Mouse (Mus musculus) gastrocnemius, postnatal 4 days (tissue): ENCODE data around the gene Dcaf10. TPM values are rescaled to one million over a fixed set of nuclear protein-coding genes. Genes with fewer than 3 reads are reported as not detected.
"Not testable (repeated sequence)": the region's sequence is repeated elsewhere in the genome, so short reads cannot be mapped to it uniquely, and the experiment has no call there.

ENCODE experiments used
- DNase-seq, 2 experiments: peaks; one replicate each; pipeline ENCODE4 v3.0.0; 2021 to 2022; ENCODE audit warnings: low spot score in 2 of 2, mixed read lengths in 2 of 2
- long read RNA-seq, 2 experiments: library from polyadenylated mRNA; stranded (forward); transcript quantifications; one replicate each; pipeline ENCODE4 v2.0.0; 2021
- total RNA-seq, 2 experiments: library from RNA; stranded (reverse); gene quantifications; 2 replicates each; pipeline ENCODE4 v1.2.3; 2021

The Dcaf10 gene
- total RNA-seq = 10 to 100 TPM; 20.1 to 23.0 TPM
- long read RNA-seq, experiment 1, full-length matches to known transcripts = 21 of 25 reads
- long read RNA-seq, experiment 1, partial matches to known transcripts = 1 of 25 reads
- long read RNA-seq, experiment 1, other reads (novel, unspliced or antisense) = 3 of 25 reads
- long read RNA-seq, experiment 2, full-length matches to known transcripts = 35 of 50 reads
- long read RNA-seq, experiment 2, partial matches to known transcripts = 1 of 50 reads
- long read RNA-seq, experiment 2, other reads (novel, unspliced or antisense) = 14 of 50 reads

DNA sequence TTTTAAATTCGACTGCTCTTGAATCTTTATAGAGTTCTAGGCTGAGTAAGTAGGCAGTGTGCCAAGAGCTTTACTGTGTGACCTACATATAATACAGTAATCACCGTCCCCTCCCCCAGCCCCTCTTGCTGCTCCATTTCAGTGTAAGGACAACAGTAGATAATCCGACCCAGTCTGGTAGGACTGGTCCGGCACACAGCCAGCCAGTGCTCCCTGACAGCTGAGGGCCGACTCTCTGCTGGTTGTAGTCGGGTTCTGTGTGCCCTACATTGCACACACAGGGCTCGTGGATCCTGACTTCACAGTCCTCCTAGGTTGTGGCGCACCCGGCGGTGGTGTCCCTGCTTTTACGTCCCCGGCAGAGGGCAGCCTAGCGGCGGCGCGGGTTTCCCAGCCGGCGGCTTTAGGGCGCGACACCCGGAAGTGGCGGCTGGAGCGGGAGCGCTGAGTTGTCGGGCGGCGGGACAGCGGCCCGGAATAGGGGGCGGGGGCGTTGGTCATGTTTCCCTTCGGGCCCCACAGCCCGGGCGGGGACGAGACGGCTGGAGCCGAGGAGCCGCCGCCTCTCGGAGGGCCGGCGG lies at the start of gene Dcaf10:
Gene Dcaf10 (plus strand): TSS at position 433 of the 581 bp plus-strand sequence.
- DNase-seq = peak; percentile 96

DNA sequence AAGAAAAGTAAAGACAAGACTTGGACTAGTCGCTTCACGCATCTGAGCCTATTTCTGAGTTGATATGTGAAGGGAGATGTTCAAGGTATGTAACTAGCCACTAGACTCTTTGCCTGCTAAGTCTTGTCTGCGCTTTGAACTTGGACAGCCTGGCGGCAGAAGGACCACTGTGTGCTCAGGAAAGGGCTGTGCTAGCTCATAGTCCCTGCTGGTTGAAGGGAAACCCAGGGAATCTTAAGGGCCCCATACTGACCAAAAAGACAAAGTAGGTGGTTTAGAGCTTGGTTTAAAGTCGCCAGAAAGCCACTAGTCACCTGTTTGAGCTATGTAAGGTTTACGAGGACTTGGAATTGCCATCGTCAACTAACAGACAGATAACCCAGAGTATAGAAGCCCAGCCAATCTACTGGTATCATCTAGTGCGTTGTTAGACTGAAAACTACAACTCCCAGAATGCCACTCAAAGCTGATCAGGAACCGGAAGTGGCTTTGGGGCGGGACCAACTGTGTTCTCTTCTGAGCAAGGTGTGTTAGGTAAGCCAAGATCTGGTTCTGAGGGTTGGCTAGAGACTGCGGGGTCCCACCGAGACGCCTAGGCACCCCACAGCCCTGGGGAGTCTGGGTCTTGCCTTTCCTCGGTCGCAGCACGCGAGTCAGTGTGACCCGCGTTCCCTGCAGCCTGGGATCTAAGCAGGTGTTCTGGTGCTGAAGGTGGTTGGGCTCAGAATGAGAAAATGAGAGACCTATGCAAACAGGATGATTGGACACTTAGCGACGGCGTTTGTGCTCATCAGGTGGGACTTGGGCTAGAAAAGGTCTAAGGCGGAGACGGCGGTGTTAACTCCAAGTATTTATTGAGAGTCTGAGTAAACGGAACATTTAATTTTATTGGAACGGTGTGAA lies 45.0 kb upstream of the Dcaf10 start, which contains the start of gene Trmt10b:
Gene Trmt10b (plus strand): TSS at position 466 of the 903 bp plus-strand sequence.
- DNase-seq = peak in 1 of 2 experiments; percentile 52

DNA sequence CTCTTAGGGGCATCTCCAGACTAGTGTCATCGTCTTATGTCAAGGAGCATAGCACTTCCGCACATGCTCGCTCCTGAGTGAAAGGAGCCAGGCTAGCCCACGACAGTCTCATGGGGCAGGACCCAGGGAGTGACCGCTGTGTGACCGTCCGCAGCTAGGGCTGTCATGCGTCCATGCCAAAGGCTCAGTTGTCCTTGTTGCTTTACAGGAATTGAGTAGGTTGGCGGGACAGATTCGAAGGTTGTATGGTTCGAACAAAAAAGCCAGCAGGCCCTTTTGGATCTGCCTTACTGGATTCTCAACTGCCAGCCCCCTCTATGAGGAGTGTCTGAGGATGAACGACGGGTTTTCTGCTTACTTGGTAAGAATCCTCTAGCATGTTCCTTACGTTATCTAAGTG lies 36.4 kb upstream of the Dcaf10 start:
- DNase-seq = no peak

DNA sequence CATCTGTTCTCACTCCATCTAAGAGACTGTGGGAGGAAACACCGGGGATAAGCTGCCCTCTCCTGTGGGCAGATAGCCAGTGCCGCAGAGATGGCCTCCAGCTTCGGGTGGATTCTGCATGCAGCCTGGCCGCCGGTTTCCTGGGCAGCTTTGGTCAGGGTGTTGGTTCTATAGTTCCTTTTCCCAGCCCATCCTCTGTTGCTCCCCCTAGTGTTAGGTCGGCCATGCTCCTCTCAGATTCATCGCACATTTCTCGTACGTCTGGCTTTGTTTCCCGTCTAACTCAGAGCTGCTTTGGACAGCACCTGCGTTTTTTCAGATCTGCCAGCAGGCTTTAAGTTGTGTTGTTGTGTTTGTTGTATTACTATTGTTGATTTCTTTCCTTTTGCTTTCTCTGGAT lies 33.9 kb upstream of the Dcaf10 start:
- DNase-seq = no peak

DNA sequence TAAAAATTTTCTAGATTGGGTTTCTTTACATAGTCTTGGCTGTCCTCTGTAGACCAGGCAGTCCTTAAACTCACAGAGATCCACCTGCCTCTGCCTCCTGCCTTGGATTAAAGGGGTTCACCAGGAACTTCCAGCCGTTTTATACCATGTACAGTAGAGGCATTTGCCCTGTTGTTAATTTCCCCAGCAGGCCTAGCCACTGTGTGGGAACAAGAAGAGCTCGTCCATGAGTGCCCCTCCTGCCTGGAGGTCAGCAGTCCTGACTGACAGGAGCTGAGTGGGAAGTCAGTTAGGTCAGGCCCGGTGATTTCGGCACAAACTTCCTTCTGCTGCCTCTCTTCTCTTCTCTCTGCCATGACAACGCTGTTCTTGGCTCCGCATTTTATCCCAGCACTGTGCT lies 33.3 kb upstream of the Dcaf10 start:
- no peak for DNase-seq

DNA sequence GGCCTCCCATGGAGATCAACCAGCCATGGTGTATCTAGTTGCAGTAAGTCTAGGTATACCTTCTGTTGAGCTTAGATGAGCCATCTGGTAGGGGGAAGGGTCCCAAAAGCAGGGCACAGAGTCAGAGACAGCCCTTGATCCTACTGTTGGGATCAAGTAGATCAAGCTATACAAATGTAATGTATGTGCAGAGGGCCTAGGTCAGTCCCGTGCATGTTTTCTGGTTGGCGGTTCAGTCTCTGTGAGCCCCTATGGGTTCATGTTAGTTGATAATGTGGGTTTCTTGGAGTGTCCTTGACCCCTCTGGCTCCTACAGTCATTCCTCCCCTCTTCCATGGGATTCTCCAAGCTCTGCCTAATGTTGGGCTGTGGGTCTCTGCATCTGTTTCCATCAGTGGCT lies 30.8 kb upstream of the Dcaf10 start:
- no peak for DNase-seq

DNA sequence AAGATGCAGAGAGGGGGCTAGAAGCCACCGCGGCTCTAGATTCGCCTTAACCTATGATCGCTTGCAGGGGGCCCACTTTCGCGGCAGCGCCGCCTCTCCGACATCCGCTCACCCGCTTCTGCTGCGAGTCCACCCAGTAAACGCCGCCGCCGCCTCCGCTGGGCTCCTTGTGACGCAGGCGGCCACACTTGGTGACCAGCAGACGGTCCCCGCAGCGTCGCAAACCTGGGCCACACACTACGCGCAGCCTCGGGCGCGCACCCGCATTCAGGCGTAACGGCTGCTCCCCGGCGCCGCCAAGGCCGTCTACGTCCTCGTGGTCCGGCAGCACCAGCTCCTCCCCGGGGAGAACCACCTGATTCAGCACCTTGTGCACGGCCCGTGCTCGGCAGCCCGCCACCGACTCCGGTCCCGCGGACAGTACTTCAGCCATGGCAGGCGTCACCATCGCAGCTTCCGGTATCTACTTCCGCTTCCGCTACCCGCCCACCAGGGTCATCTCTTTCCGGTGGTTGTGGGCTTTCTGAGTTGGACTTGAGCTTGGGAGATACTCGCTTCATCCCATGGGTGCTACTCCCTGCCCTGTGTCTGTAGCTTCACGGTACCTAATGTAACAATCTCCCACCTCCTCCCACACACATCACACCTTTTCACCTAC lies 21.6 kb upstream of the Dcaf10 start:
- peak; percentile 59 to 83 for DNase-seq

DNA sequence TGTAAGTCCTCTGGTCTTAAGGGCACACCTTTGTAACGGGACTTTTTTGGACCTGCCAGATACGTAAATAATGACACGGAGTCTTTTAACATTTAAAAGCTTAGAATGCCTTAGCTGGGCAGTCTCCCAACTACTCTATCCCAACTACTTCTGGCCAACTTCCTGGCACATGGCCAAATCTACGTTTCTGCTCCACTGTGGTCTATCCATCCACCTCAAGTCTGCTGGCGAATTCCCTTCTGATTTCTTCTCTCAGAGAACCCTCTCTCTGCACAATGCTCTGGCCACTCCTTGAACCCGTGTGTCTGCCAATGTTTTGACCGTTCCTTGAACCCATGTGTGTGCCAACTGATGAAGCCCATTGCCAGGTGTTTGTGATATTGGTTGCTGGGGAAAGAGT lies 10.8 kb upstream of the Dcaf10 start:
- no peak for DNase-seq

DNA sequence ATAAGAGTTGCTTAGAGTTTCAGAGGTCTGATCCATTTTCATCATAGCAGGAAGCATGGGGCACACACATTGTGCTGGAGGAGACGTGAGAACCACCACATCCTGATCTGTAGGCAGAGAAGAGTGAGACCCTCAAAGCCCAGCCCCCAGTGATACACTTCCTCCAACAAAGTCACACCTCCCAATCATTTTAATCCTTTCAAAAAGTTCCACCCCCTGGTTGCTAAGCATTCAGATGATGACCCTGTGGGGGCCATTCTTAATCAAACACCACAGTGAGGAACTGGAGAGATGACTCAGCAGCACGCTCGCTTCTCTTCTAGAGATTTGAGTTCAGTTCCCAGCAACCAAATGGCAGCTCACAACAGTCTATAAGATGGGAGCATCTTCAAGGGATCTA lies 9.4 kb upstream of the Dcaf10 start:
- no peak for DNase-seq

DNA sequence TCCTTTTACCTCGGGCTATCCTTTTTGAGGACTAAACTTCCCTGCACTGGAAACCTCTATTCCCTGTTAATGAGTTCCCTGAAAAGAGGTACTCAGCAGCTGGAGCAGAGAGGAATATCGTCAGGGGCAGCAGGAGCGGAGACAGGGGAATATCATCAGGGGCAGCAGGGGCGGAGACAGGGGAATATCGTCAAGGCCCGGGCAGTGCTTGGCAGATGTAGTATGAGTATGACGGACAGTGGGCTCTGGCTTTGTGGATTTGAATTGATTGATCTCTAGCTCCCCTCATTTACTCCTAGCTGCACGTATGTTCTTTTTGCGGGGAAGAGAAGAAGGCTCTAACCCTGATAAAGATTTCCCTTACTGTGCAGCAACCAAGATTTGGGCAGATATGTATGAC lies 675 bp upstream of the Dcaf10 start:
- no peak for DNase-seq

DNA sequence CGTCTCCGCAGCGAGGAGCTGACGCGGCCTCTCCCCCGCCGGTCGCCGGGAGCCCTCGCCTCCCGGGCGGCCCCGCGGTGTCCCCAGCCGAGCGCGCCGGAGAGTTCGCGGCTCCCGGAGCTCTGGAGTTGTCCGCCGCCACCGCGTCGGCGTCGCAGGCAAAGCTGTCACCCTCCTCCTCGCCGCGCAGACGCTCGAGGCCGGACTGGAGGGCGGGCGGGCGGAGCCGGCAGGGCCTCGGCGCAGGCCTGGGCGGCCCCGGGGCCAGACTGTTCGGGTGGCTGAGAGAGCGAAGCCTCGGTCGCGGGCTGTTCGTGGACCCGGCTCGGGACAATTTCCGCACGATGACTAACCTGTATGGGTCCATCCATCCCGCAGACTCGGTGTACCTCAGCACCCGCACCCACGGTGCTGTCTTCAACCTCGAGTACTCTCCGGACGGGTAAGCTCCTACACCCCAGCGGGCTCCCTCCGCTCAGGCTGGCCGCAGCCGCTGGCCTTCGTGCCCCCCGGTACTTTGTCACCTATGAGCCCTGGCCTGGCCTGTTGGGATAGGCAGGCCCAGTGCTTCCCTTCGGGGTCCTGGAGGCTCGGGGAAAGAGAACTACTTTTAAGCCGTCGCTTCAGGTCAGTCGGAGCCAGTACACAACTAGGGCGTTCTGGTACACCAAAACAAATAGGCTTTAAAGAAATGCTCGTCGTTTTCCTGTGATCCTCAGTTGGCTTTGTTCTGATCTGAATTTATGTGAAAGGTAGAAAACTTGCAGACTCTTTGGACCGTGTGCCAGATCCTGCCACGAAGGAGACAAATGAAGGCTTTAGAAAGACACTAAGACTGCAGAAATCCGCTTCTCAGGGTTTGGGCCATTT lies 620 bp downstream of the Dcaf10 start, which contains the start of gene Exosc3:
Gene Exosc3 (minus strand): TSS at position 447 of the 870 bp plus-strand sequence.
- DNase-seq = peak; percentile 53 to 67

DNA sequence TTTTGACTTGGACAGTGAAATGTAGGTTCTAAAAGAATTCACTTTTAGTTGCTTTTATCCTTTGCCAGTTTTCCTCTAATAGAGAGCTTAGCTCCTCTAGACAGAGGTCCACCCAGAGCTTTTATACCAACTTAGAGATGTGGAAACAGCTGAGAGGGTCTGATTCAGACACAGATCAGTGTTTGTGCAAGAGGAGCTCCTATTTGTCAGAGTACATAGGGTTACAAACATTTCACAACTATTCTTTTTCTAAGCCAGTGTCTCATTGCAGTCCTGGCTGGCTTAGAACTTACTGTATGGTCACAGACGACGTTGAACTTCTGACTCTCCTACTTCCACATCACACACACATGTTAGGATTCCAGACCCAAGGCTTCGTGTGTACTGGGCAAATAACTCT lies 14.8 kb downstream of the Dcaf10 start:
- DNase-seq = no peak

DNA sequence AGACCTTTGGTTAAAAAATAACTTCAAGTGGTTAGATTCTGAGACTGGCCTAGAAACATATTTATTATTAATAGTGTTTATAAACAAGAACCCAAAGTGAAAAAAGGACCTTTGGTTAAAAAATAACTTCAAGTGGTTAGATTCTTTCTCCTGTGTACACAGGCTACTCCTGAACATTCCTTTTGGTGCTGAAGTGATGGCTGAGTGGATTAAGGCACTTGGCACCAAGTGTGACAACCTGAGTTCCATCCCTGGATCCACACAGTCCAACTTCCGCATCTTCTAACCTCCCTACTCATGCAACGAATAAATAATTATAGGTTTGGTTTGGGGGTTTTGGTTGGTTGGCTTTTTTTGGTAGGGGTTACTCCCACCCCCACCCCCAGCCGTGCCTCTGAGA lies 29.4 kb downstream of the Dcaf10 start:
- no peak for DNase-seq

DNA sequence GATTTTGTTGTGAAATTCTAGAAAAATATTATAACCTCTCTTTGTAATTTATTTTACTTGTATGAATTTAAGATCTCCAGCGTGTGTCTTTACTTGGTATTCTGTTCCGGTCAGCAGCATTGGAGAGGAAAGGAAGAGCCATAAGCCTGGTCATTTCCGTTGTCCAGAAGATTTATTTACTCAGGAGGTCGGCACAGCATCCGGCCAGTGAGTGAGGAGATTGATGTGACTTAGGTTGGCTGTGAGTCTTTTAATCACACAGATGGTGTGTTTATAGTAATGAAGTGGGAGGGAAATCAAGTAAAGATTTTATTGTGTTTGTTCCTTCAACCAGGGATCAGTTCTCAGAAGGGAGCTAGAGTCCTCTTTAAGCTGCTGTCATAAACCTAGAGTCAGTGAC lies 33.0 kb downstream of the Dcaf10 start:
- DNase-seq = no peak

DNA sequence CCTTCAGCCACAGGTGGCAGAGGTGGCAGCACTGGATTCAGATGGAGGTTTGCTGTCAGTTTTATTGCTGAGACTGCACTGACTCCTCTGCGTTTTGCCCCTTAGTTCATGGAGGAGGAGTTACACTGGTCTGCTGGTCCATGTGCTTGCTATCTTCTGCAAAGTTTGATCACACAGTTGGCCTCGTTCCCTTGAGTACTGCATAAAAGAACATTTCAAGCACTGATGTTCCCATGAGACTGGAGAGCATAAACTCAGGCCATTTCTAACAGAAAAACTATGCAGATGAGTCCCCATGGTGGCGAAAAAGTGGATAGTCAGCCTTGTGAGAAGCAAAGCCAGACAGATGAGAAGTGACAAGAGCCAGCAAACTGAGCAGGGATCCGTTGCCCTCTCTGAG lies 34.7 kb downstream of the Dcaf10 start:
- no peak for DNase-seq

DNA sequence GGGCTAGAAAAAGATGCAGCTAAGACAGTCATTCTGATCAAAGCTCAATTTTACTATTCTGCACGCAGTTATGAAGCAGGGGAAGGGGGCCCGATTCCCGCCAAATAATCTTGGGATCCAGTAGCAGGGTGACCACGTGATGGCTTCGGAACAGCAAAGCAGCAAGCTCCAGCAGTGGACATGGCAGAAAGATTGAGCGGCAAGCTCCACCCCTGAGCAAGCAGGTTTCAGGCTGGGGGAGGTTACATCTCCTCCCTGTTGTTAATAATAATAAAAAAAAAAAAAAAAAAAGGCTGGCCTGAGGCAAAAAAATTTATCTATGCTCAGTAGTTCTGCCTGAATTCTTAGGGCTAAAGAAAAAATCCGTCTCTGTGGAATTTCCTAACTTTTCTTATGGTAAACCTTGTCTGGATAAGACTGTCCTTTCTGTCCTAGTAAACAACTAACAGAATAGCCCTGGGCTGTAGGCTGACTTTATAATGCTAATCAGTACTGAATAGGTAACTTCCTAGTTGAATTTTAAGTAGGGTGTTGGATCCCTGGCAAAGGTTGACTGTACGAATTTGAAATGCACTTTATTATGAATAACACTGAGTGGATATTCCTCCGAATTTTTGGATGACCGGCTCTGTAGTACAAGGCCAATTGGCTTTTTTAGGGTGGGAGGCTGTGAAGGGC lies 39.1 kb downstream of the Dcaf10 start:
- DNase-seq = not testable (repeated sequence)

DNA sequence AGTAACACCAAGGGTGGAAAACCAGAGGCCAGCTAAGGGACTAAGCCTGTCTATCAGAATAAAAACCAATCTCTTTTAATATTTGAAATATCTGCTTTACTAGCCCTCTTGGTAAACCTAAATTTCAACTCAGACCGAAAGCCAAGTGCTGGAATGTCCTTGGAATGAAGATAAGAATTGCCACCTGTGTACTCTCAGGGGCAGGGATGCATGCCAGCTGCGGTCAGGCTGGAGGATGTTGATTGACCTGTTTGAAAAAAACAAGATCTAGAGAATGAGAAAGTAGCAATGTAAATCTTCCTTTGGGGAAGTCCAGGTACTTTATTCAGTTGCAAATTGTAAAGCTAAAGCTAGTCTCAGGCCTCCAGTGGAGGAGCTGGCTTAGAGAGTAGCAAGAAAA lies 40.2 kb downstream of the Dcaf10 start:
- DNase-seq = not testable (repeated sequence)

DNA sequence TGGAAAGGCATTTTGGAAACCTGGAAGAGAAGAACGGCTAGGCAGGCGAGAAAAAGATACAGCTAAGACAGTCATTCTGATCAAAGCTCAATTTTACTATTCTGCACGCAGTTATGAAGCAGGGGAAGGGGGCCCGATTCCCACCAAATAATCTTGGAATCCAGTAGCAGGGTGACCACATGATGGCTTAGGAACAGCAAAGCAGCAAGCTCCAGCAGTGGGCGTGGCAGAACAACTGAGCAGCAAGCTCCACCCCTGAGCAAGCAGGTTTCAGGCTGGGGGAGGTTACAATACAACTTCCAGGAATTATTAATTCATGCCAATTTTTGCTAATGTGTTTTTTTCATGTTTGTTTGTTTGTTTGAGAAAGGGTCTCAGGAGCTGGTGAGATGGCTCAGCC lies 45.4 kb downstream of the Dcaf10 start:
- not testable (repeated sequence) for DNase-seq

DNA sequence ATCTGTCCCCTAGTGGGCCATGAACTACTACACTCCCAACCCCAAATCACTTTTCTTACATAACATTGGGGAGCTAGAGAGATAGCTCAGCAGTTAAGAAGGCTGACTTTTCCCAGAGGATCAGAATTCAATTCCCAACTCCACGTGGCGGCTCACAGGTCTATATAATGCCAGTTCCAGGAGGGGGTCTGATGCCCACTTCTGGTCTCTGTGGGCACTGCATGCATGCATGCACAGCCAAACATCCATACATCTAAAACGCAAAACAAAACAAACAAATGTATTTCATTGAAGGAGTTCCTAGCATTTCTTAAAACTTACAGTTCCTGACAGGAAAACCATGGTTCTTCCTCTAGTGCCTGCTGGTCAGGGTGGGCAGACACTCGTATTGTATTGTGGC lies 50.2 kb downstream of the Dcaf10 start:
- DNase-seq = no peak

DNA sequence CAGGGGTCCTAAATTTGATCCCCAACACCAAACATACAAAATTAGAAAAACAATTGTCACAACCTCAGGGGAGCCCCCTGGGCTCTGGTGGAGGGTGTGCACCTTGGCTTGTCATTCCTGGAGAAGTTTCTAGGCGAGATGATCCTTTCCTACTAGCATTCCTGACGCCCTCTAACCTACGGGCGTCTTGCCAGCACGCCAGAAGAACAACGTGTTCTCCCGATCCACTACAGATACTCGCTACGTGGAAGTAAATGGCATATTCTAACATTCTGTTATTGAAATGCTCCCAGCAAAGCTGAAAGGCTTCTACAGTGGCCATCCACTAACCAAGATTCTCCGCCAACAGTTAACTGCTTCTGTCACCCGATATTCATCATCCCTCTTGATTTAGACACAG lies 50.7 kb downstream of the Dcaf10 start:
- no peak for DNase-seq
